Mouse (Mus musculus): ENCODE measurements around the gene Naa11. TPM values are rescaled to one million over a fixed set of nuclear protein-coding genes. Genes with fewer than 3 reads are reported as not detected.

Naa11 gene
- polyA plus RNA-seq (2012; ENCODE audit: insufficient read depth, insufficient read length, missing spikeins), result not detected in 2 replicates

DNA sequence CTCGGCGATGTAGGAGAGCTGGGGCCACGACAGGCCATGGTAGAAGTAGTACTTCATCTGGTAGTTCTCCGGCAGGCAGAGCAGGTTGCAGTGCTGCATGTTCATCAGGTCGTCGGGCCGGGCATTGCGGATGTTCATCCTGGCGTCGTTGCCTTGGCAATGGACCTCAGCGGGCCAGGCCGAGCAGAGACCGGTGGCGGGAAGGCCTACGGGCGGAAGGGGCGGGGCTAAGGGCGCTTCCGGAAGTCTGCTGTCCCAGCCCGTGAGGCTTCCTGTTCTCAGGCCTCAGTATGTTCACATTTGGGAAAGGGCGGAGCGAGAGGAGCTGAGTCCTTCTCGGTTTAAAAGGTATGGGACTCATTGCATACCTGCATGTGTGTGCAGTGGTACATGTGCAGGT lies at the start of gene Naa11:
Gene Naa11, minus strand, starts transcription at position 220 of the 400 bp plus-strand sequence.
- Histone ChIP-seq H3K27ac (ENCODE audit: insufficient read depth, low read depth, low read length) (no peak within 1 kb of the TSS), H3K4me3 (ENCODE audit: insufficient read depth, low read length) (no peak within 1 kb of the TSS), H3K4me1 (ENCODE audit: control insufficient read depth, insufficient read depth, low read length) (no peaks in the 10 kb centered on the region)
- TF ChIP-seq POLR2A (IDR thresholded peaks at IDR 0.05; ENCODE audit: borderline replicate concordance, low read depth, low read length) (no peak), CTCF (IDR thresholded peaks at IDR 0.05; ENCODE audit: low read depth, low read length) (no peak)

DNA sequence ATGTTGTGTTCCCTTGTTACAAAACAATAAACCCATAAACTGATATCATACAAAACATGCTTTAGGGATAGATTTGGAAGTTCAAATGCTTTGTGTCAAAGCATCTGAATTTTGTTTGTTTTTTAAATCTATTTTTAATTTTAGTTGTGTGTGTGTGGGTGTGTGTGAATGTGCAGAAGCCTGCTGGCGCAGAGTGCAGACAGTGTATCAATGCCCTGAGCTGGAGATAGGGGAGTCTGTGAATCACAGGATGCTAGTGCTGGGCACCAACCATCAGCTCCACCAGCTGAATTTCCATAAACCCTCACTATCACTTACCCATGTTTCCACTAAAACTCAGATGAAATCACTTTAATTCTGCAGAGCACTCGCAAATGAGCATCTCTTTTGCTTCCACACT lies 40.3 kb upstream of the Naa11 start:
- TF ChIP-seq POLR2A (IDR thresholded peaks at IDR 0.05; ENCODE audit: borderline replicate concordance, low read depth, low read length) (no peak), CTCF (IDR thresholded peaks at IDR 0.05; ENCODE audit: low read depth, low read length) (no peak)
- no peak overlapping the region for H3K27ac ChIP-seq (ENCODE audit: insufficient read depth, low read depth, low read length)
- no peaks in the 10 kb centered on the region for H3K4me1 ChIP-seq (ENCODE audit: control insufficient read depth, insufficient read depth, low read length)
- H3K4me3 ChIP-seq (ENCODE audit: insufficient read depth, low read length), result no peak overlapping the region

DNA sequence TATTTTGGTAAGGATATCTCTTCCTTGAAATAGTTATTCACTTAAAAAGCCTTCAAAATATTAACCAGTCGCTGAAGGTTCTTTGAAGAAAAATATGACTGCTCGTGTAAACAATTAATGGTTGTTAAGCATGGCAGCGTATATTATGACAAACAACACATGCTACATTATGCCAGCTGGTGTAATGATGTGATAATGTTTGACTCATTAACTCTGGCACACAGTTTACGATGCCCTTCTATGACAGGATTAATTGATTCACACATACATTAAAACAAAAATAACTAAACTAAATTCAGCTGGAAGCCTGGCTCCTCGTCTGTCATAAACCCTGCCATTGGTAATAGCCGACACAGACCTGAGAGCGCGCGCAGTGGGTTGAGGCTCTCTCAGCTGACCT lies 37.8 kb upstream of the Naa11 start:
- H3K27ac ChIP-seq (ENCODE audit: insufficient read depth, low read depth, low read length), result no peak overlapping the region
- H3K4me1 ChIP-seq (ENCODE audit: control insufficient read depth, insufficient read depth, low read length), result no peaks in the 10 kb centered on the region
- no peak overlapping the region for H3K4me3 ChIP-seq (ENCODE audit: insufficient read depth, low read length)
- TF ChIP-seq POLR2A (IDR thresholded peaks at IDR 0.05; ENCODE audit: borderline replicate concordance, low read depth, low read length), result no peak
- no peak for TF ChIP-seq CTCF (IDR thresholded peaks at IDR 0.05; ENCODE audit: low read depth, low read length)

DNA sequence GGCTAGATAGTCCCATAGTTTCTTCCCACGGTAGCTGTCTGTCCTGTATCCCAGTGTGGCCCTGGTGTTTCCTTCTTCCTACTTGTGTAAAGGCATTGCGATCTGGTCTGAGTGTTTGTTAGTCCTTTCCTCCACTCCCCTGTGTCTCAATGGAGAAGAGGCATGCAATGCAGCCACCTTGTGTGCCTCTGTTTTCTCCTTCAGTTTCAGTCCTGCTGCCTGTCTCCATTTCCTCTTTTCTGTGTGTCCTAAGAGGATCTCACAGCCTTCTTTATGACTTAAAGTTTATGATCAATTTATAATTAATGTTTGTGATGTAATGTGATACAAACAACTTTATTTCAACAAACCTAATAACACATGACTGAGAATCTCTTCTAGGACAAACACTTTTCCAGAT lies 29.5 kb upstream of the Naa11 start:
- TF ChIP-seq CTCF (IDR thresholded peaks at IDR 0.05; ENCODE audit: low read depth, low read length) (no peak), POLR2A (IDR thresholded peaks at IDR 0.05; ENCODE audit: borderline replicate concordance, low read depth, low read length) (no peak)
- Histone ChIP-seq H3K4me3 (ENCODE audit: insufficient read depth, low read length) (no peak overlapping the region), H3K4me1 (ENCODE audit: control insufficient read depth, insufficient read depth, low read length) (no peaks in the 10 kb centered on the region), H3K27ac (ENCODE audit: insufficient read depth, low read depth, low read length) (no peak overlapping the region)

DNA sequence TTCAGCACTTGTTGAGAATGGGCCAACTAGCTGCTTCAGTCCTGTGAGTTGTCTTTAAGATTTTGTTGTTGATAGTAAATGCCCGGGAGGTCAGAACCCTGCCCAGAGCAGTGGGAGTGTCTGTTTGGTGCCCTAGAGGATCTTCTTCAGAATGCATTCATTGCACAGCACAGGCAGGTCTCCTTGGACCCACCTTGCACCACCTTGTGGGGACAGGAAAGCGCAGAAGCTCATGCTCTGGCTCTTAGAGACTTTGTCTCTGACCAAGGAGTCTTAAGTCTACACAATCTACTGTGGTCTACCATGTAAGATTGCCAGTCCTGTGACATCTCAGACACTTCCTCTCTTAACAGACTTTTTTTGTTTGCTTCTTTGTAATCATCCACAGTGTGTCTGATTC lies 25.0 kb upstream of the Naa11 start:
- H3K27ac ChIP-seq (ENCODE audit: insufficient read depth, low read depth, low read length), result no peak overlapping the region
- no peak overlapping the region for H3K4me3 ChIP-seq (ENCODE audit: insufficient read depth, low read length)
- TF ChIP-seq CTCF (IDR thresholded peaks at IDR 0.05; ENCODE audit: low read depth, low read length) (no peak), POLR2A (IDR thresholded peaks at IDR 0.05; ENCODE audit: borderline replicate concordance, low read depth, low read length) (no peak)
- no peaks in the 10 kb centered on the region for H3K4me1 ChIP-seq (ENCODE audit: control insufficient read depth, insufficient read depth, low read length)

DNA sequence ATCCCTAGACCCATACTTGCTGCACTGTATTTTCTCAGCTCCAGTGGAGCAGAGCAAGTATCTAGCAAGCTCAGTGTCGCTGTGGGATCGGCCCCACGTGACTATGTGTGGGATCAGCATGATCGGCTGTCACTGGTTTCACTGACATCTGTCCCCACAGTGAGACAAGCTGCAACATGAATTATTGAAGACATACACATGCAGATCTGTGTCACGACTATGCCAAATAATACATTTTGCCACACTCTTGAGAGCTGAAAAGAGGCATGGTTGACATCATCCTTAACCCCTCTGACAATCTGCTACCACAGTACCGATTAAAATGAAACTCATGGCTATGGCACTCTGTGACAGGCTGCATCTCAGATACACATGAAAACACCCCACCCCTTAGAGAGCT lies 23.7 kb upstream of the Naa11 start:
- no peak for TF ChIP-seq POLR2A (IDR thresholded peaks at IDR 0.05; ENCODE audit: borderline replicate concordance, low read depth, low read length)
- TF ChIP-seq CTCF (IDR thresholded peaks at IDR 0.05; ENCODE audit: low read depth, low read length), result no peak
- Histone ChIP-seq H3K4me3 (ENCODE audit: insufficient read depth, low read length) (no peak overlapping the region), H3K4me1 (ENCODE audit: control insufficient read depth, insufficient read depth, low read length) (no peaks in the 10 kb centered on the region), H3K27ac (ENCODE audit: insufficient read depth, low read depth, low read length) (no peak overlapping the region)

DNA sequence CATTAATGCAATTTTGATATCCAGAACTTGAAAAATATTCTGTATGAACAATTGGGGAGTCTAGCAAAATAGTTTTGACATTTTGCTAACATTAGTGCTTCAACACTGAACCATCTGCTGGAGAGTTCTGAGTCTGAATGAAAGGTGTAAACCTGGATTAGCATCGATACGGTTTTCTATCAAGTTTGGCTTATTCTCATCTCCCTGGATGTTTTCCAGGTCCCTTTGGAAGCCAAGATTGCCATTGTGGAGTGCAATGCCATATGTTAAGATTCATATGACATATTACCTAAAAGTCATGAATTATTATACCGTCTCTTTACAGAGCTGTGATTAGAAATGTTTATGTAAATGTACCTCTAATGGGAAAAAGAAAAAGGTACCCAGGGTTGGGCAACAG lies 21.5 kb upstream of the Naa11 start:
- Histone ChIP-seq H3K27ac (ENCODE audit: insufficient read depth, low read depth, low read length) (no peak overlapping the region), H3K4me1 (ENCODE audit: control insufficient read depth, insufficient read depth, low read length) (no peaks in the 10 kb centered on the region), H3K4me3 (ENCODE audit: insufficient read depth, low read length) (no peak overlapping the region)
- TF ChIP-seq POLR2A (IDR thresholded peaks at IDR 0.05; ENCODE audit: borderline replicate concordance, low read depth, low read length), result no peak
- TF ChIP-seq CTCF (IDR thresholded peaks at IDR 0.05; ENCODE audit: low read depth, low read length), result no peak

DNA sequence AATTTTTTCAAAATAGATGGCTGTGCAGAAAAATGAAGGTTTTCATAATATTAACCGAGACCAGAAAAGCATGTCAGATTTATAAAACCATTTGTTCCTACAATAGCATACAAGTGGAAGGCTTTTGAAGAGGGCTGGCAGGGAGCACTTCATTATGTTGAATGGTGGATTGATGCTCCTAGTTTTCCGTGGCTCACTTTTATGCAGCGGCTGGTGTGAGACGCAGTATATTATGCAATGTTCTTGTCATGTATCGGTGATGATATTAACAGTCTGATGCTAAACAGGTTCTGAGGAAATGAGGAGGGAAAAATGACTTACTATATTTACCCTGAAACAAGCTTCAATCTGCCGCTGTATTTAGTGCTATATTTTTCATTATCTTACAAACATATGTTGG lies 18.0 kb upstream of the Naa11 start:
- no peak for TF ChIP-seq CTCF (IDR thresholded peaks at IDR 0.05; ENCODE audit: low read depth, low read length)
- TF ChIP-seq POLR2A (IDR thresholded peaks at IDR 0.05; ENCODE audit: borderline replicate concordance, low read depth, low read length), result no peak
- no peaks in the 10 kb centered on the region for H3K4me1 ChIP-seq (ENCODE audit: control insufficient read depth, insufficient read depth, low read length)
- H3K27ac ChIP-seq (ENCODE audit: insufficient read depth, low read depth, low read length), result no peak overlapping the region
- H3K4me3 ChIP-seq (ENCODE audit: insufficient read depth, low read length), result no peak overlapping the region

DNA sequence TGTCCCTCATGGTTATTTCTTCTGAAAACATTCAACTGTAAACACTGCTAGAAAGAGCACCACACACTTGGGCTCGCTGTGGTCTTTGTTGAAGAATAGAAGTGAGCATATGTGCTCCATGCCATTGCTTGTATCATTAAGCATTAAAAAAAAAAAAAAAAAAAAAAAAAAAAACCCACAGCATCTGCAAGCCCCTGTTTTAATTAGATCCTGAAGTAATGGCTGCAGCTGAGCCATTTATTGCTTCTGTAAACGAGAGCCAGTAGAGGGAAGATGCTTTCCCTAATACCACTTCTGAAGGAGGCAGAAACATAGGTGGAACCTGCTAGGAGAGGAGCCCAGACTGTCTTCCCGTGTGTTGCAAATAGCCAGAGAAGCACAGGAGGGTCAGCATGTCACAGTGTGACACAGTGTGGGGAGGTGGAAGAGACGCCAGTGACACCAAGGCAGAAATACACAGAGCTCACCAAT lies 17.1 kb upstream of the Naa11 start:
- TF ChIP-seq CTCF (IDR thresholded peaks at IDR 0.05; ENCODE audit: low read depth, low read length) (no peak), POLR2A (IDR thresholded peaks at IDR 0.05; ENCODE audit: borderline replicate concordance, low read depth, low read length) (no peak)
- H3K4me3 ChIP-seq (ENCODE audit: insufficient read depth, low read length), result no peak overlapping the region

DNA sequence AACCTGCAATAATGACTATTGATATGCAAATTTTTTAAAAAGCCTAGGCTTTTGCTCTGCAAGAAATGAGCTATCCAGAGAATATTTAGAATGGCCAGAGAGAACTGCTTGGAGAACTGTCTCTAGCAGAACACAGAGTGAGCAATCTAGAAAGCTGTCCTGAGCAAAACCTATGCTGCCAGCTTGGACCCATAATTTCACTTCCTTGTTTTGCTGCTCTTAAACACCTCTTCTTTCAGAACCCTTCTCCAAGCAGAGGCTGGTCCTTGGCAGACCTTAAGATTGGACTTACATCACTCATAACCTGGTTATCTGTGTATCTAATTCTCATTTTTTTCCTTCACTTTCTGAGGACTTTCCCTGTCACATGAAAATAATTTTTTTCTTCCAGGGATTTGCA lies 8.9 kb upstream of the Naa11 start:
- H3K27ac ChIP-seq (ENCODE audit: insufficient read depth, low read depth, low read length), result no peak overlapping the region
- H3K4me1 ChIP-seq (ENCODE audit: control insufficient read depth, insufficient read depth, low read length), result no peaks in the 10 kb centered on the region
- TF ChIP-seq POLR2A (IDR thresholded peaks at IDR 0.05; ENCODE audit: borderline replicate concordance, low read depth, low read length), result no peak
- no peak for TF ChIP-seq CTCF (IDR thresholded peaks at IDR 0.05; ENCODE audit: low read depth, low read length)
- H3K4me3 ChIP-seq (ENCODE audit: insufficient read depth, low read length), result no peak overlapping the region

More for the DNA sequence above, 17.1 kb upstream of the Naa11 start:
- no peak overlapping the region for H3K27ac ChIP-seq (ENCODE audit: insufficient read depth, low read depth, low read length)
- no peaks in the 10 kb centered on the region for H3K4me1 ChIP-seq (ENCODE audit: control insufficient read depth, insufficient read depth, low read length)

DNA sequence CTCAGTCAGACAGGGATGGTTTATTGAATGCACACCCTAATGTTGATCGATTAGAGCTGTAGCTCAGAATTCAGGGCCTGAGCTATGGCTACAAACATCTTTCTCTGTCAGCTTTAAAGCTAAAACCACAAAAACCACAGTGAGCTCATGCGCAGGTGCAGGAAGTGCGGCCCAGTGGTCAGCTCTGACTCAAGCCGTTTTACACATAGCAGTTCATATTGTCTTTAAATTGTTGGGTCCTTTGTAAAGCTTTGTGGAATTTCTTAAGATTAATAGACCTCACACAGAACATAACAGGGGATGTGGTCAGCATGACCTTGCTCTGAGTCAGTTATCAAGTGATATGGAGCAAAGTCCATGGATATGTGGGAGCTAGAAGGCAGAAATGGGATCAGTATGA lies 5.4 kb upstream of the Naa11 start:
- H3K4me3 ChIP-seq (ENCODE audit: insufficient read depth, low read length), result no peak overlapping the region
- no peaks in the 10 kb centered on the region for H3K4me1 ChIP-seq (ENCODE audit: control insufficient read depth, insufficient read depth, low read length)
- H3K27ac ChIP-seq (ENCODE audit: insufficient read depth, low read depth, low read length), result no peak overlapping the region
- TF ChIP-seq CTCF (IDR thresholded peaks at IDR 0.05; ENCODE audit: low read depth, low read length) (no peak), POLR2A (IDR thresholded peaks at IDR 0.05; ENCODE audit: borderline replicate concordance, low read depth, low read length) (no peak)

All from bone marrow macrophage, adult 2 months (primary cell).